Mouse (Mus musculus): ENCODE measurements at regions not wholly inside any gene's neighbourhood (a gene's known extent, or its start where the extent isn't known, plus 50 kb on each side); places are given as distances from the start of the nearest gene placed in this dataset.

- DNase-seq (ENCODE audit: low spot score): no peak
Observed at GRCm38 (mm10) chr3:58072230-58072839, 224.5 kb upstream of the Pfn2 start.

DNA sequence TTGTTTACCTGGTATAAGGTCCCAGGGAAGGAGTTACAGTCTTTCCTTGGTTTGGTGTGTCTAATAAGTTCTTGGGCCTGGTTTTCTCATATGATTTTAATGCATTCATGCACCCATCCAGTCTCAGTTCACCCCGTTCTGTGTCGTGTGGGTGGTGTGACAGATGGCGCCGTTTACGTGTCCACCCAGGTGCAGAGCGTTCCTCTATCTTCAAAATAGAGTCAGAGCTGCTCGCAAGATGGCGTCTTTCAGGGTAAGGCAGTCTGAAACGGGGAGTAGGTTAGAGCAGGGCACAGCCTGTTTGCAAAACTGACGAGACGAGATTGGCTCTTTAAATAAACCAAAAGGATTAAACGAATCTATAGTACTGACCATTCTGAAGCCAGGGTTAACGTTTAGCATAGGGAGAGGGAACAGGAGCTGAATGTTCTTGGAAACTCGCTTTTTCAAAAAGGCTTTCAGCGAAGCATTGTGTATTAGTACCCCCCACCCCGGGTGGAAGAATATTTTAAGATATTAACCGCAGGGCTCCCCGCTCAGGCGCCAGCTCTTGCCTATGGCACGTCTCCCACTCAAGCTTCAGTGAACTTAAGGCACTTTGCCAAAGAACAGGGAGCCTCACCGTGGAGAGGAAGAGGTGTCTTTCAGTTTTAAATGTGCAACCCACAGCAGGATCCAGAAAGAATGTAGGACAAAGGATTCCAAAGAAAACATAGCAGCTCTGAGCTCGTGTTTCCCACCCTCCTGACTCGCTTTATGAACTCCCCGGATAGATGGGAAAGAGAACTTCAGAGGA lies 241.7 kb upstream of the Pfn2 start:
- DNase-seq (ENCODE audit: low spot score): no peak

DNA sequence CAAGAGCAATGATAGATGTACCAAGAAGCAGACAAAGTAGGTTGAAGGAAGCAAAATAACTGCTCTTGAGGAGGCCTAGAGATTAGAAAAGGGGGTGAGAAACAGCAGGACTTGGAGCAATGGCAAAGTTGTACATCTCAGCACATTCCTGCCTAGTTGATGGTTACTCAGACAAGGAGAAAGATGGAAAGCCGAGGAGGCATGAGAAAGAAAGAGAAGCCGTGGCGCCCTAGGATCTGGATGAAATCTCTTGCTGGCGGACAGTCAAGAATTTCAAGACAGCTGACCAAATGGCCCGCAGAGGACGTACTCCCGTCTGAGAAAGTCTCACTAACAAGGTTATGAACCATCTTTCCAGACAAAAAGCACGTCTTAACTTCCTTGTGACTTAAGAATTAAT lies 242.5 kb upstream of the Pfn2 start:
- no peak for DNase-seq (ENCODE audit: low spot score)

DNA sequence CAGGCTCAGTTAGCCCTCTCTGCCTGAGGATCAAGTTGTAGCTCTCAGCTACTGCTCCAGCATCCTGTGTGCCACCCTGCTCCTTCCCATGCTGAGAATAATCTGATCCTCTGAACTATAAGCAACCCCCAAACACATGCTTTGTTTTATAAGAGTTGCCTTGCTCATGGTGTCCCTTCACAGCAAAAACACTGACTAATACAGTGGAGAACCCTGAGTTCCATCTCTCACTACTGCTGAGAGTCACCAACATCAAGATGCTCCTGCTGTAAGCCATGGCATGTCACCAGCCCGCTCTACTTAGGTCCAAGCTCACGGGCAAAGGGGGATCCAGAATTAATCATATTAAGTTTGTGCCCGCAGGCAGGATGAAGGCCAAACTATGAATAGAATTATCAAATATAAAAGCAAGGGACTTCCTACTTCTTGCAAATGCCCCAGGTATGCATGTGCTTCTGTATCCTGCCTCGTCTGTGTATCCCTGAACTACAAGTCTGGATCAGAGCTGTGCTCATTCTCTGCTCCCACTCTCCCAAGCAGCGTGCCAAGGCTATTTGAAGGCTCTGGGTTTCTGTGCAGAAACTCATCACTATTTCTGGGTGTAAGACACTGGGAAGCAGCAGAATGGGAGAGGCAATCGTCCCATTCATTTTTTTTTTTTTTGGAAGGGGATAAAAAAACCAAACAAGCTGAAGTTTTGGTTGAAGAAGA lies 243.7 kb upstream of the Pfn2 start:
- no peak for DNase-seq (ENCODE audit: low spot score)

- no peak for DNase-seq (ENCODE audit: low spot score)
Observed at GRCm38 (mm10) chr3:58110911-58111476, 263.1 kb upstream of the Pfn2 start.

GRCm38 (mm10) chr3:58112431-58112856 lies 264.6 kb upstream of the Pfn2 start:
- DNase-seq (ENCODE audit: low spot score): no peak

- DNase-seq (ENCODE audit: low spot score): no peak
Observed at GRCm38 (mm10) chr3:58113941-58114340, 266.1 kb upstream of the Pfn2 start.

DNA sequence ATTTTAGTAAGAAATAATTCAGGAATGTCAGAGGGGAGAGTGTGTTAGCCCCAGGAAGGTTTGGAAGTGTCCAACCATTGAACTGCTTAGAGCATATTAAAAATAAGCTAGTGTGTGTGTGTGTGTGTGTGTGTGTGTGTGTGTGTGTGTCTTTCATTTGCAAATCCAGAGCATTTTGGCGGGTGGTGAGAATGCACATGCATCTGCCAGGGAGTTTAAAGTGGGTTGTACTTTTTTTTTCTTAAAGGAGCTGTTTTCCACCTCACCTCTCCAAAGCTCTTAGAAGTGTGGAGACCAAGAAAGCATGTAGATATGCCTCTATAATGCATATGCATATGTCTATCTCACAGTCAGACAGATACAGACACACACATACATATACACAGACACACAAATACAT lies 267.6 kb upstream of the Pfn2 start:
- no peak for DNase-seq (ENCODE audit: low spot score)

- DNase-seq (ENCODE audit: low spot score): no peak
Observed at GRCm38 (mm10) chr3:58116848-58117247, 269.0 kb upstream of the Pfn2 start.

DNA sequence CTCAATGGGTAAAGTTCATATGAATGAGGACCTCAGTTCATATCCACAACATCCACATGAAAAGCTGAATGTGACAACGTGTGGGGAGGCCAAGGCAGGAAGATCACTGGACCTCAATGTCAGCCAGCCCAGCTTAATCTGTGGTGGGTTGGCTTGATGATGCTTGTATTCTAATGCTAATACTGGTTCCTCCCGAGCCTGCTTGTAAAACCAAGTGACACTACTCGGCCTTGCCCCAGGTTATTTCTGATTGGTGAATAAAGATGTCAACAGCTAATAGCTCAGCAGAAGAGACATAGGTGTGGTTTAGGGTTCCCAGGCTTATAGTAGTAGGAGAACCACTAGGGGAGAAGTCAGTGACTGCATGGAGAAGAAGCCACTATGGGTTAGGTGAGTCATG lies 272.2 kb upstream of the Pfn2 start:
- no peak for DNase-seq (ENCODE audit: low spot score)

GRCm38 (mm10) chr3:58122456-58123359 lies 274.8 kb upstream of the Pfn2 start:
- DNase-seq (ENCODE audit: low spot score): peak; percentile 41

DNA sequence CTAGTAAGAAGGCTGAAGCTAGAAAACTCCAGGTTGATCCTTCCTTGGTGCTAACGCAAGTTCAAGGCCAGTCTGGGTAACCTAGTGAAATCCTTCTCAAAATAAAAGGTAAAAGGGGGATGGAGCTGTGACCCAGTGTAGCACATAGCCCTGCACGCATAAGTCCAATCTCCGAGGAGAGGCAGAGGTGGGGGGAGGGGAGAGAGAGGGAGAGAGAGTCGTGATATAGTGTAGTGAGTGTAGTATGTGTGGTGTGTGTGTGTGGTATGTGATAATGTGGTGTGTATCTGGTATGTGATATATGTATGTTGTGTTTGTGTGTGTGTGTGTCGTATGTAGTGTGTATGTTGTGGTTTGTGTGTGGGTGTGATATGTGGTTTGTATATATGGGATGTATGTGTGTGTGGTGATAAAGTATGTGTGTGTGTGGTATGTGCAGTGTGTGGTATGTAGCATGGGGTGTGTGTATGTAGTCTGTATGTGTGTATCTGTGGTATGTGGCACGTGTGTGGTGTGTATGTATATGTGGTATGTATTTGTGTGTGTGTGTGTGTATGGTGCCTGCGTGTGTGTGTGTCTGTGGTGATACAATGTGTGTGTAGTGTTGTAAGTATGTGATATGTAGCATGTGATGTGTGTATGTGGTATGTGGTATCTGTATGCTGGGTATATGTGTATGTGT lies 275.7 kb upstream of the Pfn2 start:
- DNase-seq (ENCODE audit: low spot score): no peak

DNA sequence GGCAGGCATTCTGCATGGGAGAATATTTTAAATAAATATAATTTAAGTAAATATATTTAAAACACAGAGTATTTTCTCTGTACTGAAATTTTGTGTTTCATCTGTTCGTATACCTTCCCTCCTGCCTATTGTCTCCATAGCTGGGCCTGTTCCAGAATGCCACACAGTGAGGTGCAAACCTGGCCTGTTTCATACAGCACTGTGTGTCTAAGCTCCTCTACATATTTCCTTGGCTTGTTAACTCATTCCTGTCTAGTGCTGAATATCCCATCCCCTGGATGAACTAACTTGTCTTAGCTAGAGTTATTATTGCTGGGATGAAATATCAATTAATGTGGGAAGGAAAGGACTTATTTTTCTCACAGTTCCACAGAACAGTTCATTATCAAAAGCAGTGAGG lies 277.0 kb upstream of the Pfn2 start:
- DNase-seq (ENCODE audit: low spot score): no peak

DNA sequence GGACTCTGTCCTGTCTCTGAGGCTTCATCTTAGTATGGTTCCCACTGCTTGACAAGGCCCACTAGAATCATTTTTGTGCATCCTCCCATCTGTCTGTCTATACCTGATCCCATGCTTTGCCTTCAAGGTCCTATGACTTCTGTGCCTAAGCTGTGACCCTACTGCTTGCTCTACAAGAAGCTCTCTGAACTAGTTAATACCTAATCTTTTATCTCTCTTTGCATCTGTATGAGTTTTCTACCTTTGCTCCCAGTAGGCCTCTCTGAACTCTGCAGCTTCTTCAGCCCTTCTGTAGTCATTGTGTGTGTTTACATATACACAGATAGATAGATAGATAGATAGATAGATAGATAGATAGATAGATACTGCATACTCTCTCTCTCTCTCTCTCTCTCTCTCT lies 279.1 kb upstream of the Pfn2 start:
- DNase-seq (ENCODE audit: low spot score): no peak

DNA sequence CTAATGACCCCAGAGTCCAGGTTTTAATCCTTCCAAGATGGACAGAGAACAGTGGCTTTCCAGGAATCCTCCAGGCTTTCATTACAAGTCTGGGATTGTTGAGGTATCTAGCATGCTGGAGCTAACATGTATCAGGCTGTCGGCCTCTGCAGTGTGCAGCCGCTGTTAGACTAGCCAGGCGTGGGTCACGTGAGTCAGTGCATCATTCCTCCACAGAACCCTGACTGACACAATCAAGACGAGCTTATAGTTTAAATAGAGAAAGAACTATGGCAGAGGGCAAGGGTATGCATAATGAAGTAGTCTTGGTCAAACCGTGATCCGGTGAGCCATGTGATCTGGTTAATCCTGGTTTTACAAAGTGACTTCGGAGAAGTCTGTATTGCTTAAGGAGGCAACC lies 280.2 kb upstream of the Pfn2 start:
- no peak for DNase-seq (ENCODE audit: low spot score)

DNA sequence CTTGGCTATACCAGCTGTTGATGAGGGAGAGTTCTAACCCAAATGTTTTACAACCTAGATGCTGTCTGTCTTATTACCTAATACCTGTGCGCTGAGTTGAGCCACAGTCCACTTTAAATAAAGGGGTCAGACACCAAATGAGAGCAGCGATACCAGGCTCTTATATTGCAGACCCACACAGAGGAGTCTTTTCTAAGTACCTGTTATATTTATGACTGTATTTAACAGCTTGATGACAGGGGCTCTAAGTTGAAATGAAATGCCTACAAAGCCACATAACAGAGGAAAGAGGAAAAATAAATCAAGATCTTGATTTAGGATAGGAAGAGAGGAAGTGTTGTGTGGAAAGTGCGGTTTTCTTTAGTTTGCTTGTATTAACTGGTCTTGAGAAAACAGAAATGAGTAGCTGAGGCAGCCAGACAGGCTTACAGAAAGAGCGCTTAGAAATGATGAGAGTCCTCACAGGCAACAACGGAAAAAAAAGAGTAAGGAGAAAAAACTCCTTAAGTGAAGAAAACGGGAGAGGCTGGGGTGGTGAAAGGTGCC lies 281.6 kb upstream of the Pfn2 start:
- DNase-seq (ENCODE audit: low spot score): no peak

GRCm38 (mm10) chr3:58135607-58136365 lies 278.7 kb upstream of the Tsc22d2 start:
- no peak for DNase-seq (ENCODE audit: low spot score)

DNA sequence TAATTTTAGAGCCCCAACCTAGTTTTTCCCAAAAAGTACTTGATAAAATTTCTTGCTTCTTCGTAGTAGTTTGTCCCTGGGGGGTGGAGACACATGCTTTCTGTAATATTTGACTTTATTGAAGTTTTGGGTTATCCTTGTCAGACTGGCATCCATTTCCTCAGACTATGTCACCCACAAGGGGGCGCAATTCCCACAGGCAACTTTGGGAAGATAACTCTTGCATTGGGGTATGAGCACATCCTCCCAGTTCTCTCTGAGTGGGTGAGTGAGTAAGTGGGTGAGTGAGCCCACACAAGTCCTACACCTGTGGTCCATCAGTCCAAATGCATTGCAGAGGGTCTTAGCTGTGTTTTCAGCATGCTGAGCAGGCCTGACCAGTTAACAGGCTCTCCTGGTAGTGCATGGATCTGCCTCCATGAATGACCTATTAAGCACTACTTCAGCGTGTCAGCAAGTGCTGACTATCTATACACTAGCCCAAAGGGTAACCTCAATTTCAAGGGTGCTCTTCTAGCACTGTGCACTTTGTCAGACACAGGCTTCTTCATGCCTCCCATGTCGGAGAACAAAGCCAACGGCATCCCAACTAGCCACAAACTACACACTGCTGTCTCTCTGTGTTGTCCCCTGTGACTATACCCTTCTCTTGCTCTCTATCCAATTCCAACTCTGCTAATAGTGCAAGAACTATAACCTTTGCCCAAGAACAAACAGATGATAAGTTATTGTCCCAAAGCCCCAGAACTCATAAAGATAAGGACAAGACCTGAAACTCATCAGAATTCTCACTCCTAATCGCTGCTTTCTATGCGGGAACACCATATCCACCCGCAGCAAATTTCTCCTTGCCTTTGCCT lies 275.6 kb upstream of the Tsc22d2 start:
- DNase-seq (ENCODE audit: low spot score): peak; percentile 38

GRCm38 (mm10) chr3:58146108-58146507 lies 268.4 kb upstream of the Tsc22d2 start:
- no peak for DNase-seq (ENCODE audit: low spot score)
